Mouse (Mus musculus) heart, adult 2 months (tissue): ENCODE results near the gene Kat8. TPM values are rescaled to one million over a fixed set of nuclear protein-coding genes. Genes with fewer than 3 reads are reported as not detected.

Experiments
- DNase-seq, 2 experiments: peaks; one replicate each; pipeline ENCODE4 v3.0.0; 2021
- H3K27ac ChIP-seq: fragments of 200-600 bp; 2 replicates; pipeline ENCODE4 v1.8.1; 2022
- H3K27me3 ChIP-seq: fragments of 200-500 bp; 2 replicates; pipeline ENCODE4 v1.6.1; 2012; ENCODE audit warnings: mild to moderate bottlenecking, low read length, inconsistent platforms, mixed read lengths; ENCODE audit not compliant: control insufficient read depth, insufficient read depth
- H3K36me3 ChIP-seq: fragments of 200-500 bp; 2 replicates; pipeline ENCODE4 v1.6.1; 2012; ENCODE audit warnings: low read length, inconsistent platforms; ENCODE audit not compliant: control insufficient read depth, insufficient read depth
- H3K4me1 ChIP-seq: fragments of 200-500 bp; 2 replicates; pipeline ENCODE4 v1.6.1; 2011; ENCODE audit warnings: low read length; ENCODE audit not compliant: control insufficient read depth, insufficient read depth
- H3K4me3 ChIP-seq: fragments of 200-600 bp; 2 replicates; pipeline ENCODE4 v1.8.1; 2022
- H3K79me2 ChIP-seq: fragments of 200-500 bp; replicated peaks from 2 replicates; pipeline ENCODE4 v1.6.1; 2012; ENCODE audit warnings: mild to moderate bottlenecking, inconsistent platforms, low read length, moderate library complexity, mixed read lengths; ENCODE audit not compliant: control insufficient read depth, insufficient read depth
- H3K9ac ChIP-seq: fragments of 200-500 bp; 2 replicates; pipeline ENCODE4 v1.6.1; 2012; ENCODE audit warnings: low read depth, mild to moderate bottlenecking, control low read depth, inconsistent platforms, low read length, mixed read lengths
- CTCF ChIP-seq: fragments of 200-600 bp; IDR thresholded peaks from 2 replicates; pipeline ENCODE4 v1.8.1; 2022; ENCODE audit warnings: antibody characterized with exemption, mild to moderate bottlenecking, moderate library complexity
- EP300 ChIP-seq: fragments of 200-500 bp; IDR thresholded peaks from 2 replicates; pipeline ENCODE4 v1.6.1; 2011; ENCODE audit warnings: low read depth, low read length, control low read depth; ENCODE audit not compliant: insufficient read depth
- POLR2A ChIP-seq: fragments of 200-500 bp; IDR thresholded peaks from 2 replicates; pipeline ENCODE4 v1.6.1; 2011; ENCODE audit warnings: mild to moderate bottlenecking, low read depth, low read length, control low read depth; ENCODE audit not compliant: insufficient read depth
- WGBS: fragments of 180-500 bp; shearing (Covaris S2); methylation state at CpG from one replicate; pipeline ENCODE4 v1.1.7; 2018; 5-methylcytosine and 5-hydroxymethylcytosine counted together
- intact Hi-C: fragments of 180-260 bp; cut with DNase I; formaldehyde crosslinking; loops from one replicate; pipeline ENCODE4 v1.15.1; 2025
- polyA plus RNA-seq: library from polyadenylated mRNA; depleted of rRNA; stranded (reverse); fragments of >200 nt; gene quantifications from 2 replicates; pipeline ENCODE4 v1.2.3, GENCODE M21; 2012
- total RNA-seq, 2 experiments: library from RNA; stranded (reverse); gene quantifications; 2 replicates each; pipeline ENCODE4 v1.2.3; 2021

The Kat8 gene
- total and polyA plus RNA-seq, 3 experiments, result 10.1 to 14.6 (median 13.8) TPM

GRCm38 (mm10) chr7:127930636-127931035, 18.3 kb downstream of the Kat8 start:
- Histone ChIP-seq H3K4me1 (no peaks in the 10 kb centered on the region; the same call in 1 of the 2 replicates), H3K36me3 (no peaks in the 10 kb centered on the region), H3K9ac (no peak overlapping the region), H3K27ac (no peak overlapping the region), H3K4me3 (no peak overlapping the region), H3K27me3 (peaks cover 2% of the 10 kb centered on the region; the same call in 1 of the 2 replicates), H3K79me2 (no peaks in the 10 kb centered on the region)
- no peak for TF ChIP-seq POLR2A
- no peak for TF ChIP-seq EP300
- no peak for TF ChIP-seq CTCF
- 89% methylated on average over 5 of the region's 5 CpGs for WGBS
- no peak for DNase-seq
- intact Hi-C loops, result no loop called here

DNA sequence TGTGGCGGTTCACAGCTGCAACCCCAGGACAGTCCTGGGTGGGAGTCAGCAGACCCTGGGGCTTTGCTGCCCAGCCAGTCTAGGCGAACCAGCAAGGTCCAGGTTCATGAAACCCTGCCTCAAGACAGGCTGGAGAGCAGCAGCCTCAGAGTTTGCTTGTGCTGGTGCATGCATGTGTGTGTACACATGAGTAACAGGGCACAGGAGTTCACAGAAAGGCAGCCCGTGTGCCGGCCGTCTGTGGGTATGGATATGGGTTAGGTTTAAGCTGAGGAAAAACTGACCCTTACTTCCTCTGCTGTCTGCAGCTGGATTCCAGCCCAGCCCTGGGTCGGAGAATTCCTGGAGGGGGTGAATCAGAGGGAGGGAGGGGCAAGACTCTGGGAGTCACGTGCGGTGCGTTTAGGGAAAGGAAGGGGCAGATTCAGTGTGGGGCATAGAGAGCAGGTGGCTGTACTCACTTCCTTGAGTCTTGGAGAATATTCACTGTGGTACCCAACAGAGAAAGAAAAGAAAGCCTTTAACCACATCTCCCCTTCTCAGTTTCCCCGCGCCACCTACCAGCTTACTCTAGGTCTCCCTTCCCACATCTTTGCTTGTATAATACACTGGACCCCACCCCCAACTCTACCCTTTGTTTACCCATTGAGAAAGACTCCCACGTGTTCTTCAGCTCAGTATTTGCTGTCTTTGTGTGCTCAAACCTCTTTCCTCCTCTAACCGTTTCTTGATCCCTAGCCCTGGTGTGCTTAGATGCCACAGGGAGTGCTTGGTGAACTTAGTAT, 19.2 kb downstream of the Kat8 start:
- peak in 1 of 2 experiments; percentile 48 for DNase-seq
- 33% methylated on average over 13 of the region's 13 CpGs for WGBS
- peaks cover 2% of the 10 kb centered on the region; the same call in 1 of the 2 replicates for H3K27me3 ChIP-seq
- H3K9ac ChIP-seq, result no peak overlapping the region
- no peaks in the 10 kb centered on the region for H3K36me3 ChIP-seq
- no peak overlapping the region for H3K4me3 ChIP-seq
- no peaks in the 10 kb centered on the region for H3K79me2 ChIP-seq
- no peaks in the 10 kb centered on the region; the same call in 1 of the 2 replicates for H3K4me1 ChIP-seq
- no peak overlapping the region for H3K27ac ChIP-seq
- intact Hi-C loops, result no loop called here
- TF ChIP-seq CTCF, result no peak
- no peak for TF ChIP-seq POLR2A
- TF ChIP-seq EP300, result no peak

- no peaks in the 10 kb centered on the region for H3K36me3 ChIP-seq
- no peak overlapping the region for H3K4me3 ChIP-seq
- no peak for TF ChIP-seq CTCF
- no peak overlapping the region for H3K9ac ChIP-seq
- H3K27me3 ChIP-seq, result peaks cover 2% of the 10 kb centered on the region; the same call in 1 of the 2 replicates
- H3K4me1 ChIP-seq, result no peaks in the 10 kb centered on the region; the same call in 1 of the 2 replicates
- 57% methylated on average over 13 of the region's 13 CpGs for WGBS
- no peaks in the 10 kb centered on the region for H3K79me2 ChIP-seq
- intact Hi-C loops, result no loop called here
- DNase-seq, result no peak
- no peak overlapping the region for H3K27ac ChIP-seq
Measured at GRCm38 (mm10) chr7:127932273-127933031, 20.1 kb downstream of the Kat8 start.

DNA sequence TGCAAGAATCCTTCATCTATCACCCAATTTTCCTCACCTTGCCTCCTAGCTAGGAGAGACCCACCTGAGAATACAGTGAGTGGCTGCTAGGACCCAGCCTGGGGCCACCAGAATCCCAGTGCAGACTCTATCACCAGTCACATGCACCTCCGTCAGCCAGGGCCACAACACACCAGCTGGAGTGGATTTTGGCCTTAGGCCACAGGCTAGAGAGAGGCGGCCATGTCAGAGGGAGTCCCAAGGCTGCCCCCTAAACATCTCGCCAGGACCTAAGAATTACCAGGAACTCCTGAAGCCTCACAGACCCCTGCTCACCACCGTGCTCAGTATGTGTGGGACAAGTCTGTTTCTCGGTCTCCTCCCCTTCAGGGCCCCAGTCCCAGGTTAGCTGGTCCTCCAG, 21.8 kb downstream of the Kat8 start:
- DNase-seq, result no peak
- Histone ChIP-seq H3K27ac (no peak overlapping the region), H3K4me3 (no peak overlapping the region), H3K9ac (no peak overlapping the region), H3K79me2 (no peaks in the 10 kb centered on the region), H3K27me3 (no peaks in the 10 kb centered on the region), H3K4me1 (no peaks in the 10 kb centered on the region; the same call in 1 of the 2 replicates), H3K36me3 (no peaks in the 10 kb centered on the region)
- intact Hi-C loops, result loop anchor here (2.0 kb wide), 1 partner anchor 133 kb away; the partner anchor contains the start of gene Hsd3b7
- WGBS, result 84% methylated on average over 5 of the region's 5 CpGs
- no peak for TF ChIP-seq EP300
- TF ChIP-seq POLR2A, result no peak
- TF ChIP-seq CTCF, result no peak

- no peaks in the 10 kb centered on the region; the same call in 1 of the 2 replicates for H3K4me1 ChIP-seq
- no peaks in the 10 kb centered on the region for H3K36me3 ChIP-seq
- H3K4me3 ChIP-seq, result peak overlapping the region; percentile 85
- WGBS, result 6% methylated on average over 32 of the region's 32 CpGs
- intact Hi-C loops, result loop anchor here (1.0 to 2.0 kb wide), 2 partner anchors 31 to 134 kb away; partner anchors contain the start of gene Hsd3b7
- peak; percentile 85 for TF ChIP-seq POLR2A
- TF ChIP-seq CTCF, result no peak; the same call in 1 of the 2 replicates
- TF ChIP-seq EP300, result no peak; the same call in 1 of the 2 replicates
- H3K9ac ChIP-seq, result peak overlapping the region; percentile 92
- H3K27ac ChIP-seq, result peak overlapping the region; percentile 77
- H3K27me3 ChIP-seq, result no peaks in the 10 kb centered on the region
- peak; percentile 97 for DNase-seq
- no peaks in the 10 kb centered on the region for H3K79me2 ChIP-seq
Measured at GRCm38 (mm10) chr7:127935028-127935722, 22.9 kb downstream of the Kat8 start.
